Mouse (Mus musculus): ENCODE results near the gene Scp2. TPM values are rescaled to one million over a fixed set of nuclear protein-coding genes. Genes with fewer than 3 reads are reported as not detected.

Gene Scp2
- total and polyA plus RNA-seq, 2 experiments = 1,138 to 3,000 TPM

- WGBS = 7% methylated on average over 45 of the region's 45 CpGs
Observed at GRCm38 (mm10) chr4:108117924-108118876, 26.6 kb downstream of the Scp2 start.

GRCm38 (mm10) chr4:108117488-108117887, 27.3 kb downstream of the Scp2 start:
- peaks cover 5% of the 10 kb centered on the region; the same call in 1 of the 2 replicates for H3K79me2 ChIP-seq (ENCODE audit: control insufficient read depth, insufficient read depth, low read length)
- H3K4me1 ChIP-seq (ENCODE audit: control insufficient read depth, insufficient read depth, low read length) = peaks cover 9% of the 10 kb centered on the region; the same call in 1 of the 2 replicates
- peak overlapping the region; percentile 59 for H3K4me3 ChIP-seq (ENCODE audit: insufficient read depth, low read depth, low read length)
- WGBS = 29% methylated on average over 8 of the region's 8 CpGs
- H3K9ac ChIP-seq (ENCODE audit: low read depth, low read length) = peak overlapping the region; percentile 90
- no peaks in the 10 kb centered on the region for H3K27me3 ChIP-seq (ENCODE audit: control insufficient read depth, insufficient read depth, low read length)
- peak overlapping the region; percentile 100 for H3K27ac ChIP-seq (replicated peaks; ENCODE audit: insufficient read depth, low read depth, low read length)
- no peak for TF ChIP-seq POLR2A (IDR thresholded peaks at IDR 0.05; ENCODE audit: extremely low read depth, insufficient read depth, low read length)
- TF ChIP-seq CTCF (IDR thresholded peaks at IDR 0.05; ENCODE audit: low read depth, low read length) = no peak
- peaks cover 32% of the 10 kb centered on the region for H3K36me3 ChIP-seq (ENCODE audit: control insufficient read depth, insufficient read depth, low read length)
- DNase-seq (ENCODE audit: extremely low read depth, low read depth, low spot score) = no peak

More at GRCm38 (mm10) chr4:108117924-108118876, 26.6 kb downstream of the Scp2 start:
- no peaks in the 10 kb centered on the region for H3K27me3 ChIP-seq (ENCODE audit: control insufficient read depth, insufficient read depth, low read length)
- H3K79me2 ChIP-seq (ENCODE audit: control insufficient read depth, insufficient read depth, low read length) = peaks cover 5% of the 10 kb centered on the region; the same call in 1 of the 2 replicates
- peak overlapping the region; percentile 87 for H3K4me3 ChIP-seq (ENCODE audit: insufficient read depth, low read depth, low read length)
- peak overlapping the region; percentile 90 for H3K9ac ChIP-seq (ENCODE audit: low read depth, low read length)
- peak; percentile 15; the same call in 1 of the 2 replicates for TF ChIP-seq CTCF (IDR thresholded peaks at IDR 0.05; ENCODE audit: low read depth, low read length)
- TF ChIP-seq POLR2A (IDR thresholded peaks at IDR 0.05; ENCODE audit: extremely low read depth, insufficient read depth, low read length) = peak; percentile 99
- peaks cover 8% of the 10 kb centered on the region; the same call in 1 of the 2 replicates for H3K4me1 ChIP-seq (ENCODE audit: control insufficient read depth, insufficient read depth, low read length)
- peak; percentile 90 for DNase-seq (ENCODE audit: extremely low read depth, low read depth, low spot score)
- H3K27ac ChIP-seq (replicated peaks; ENCODE audit: insufficient read depth, low read depth, low read length) = peak overlapping the region; percentile 100
- H3K36me3 ChIP-seq (ENCODE audit: control insufficient read depth, insufficient read depth, low read length) = peaks cover 25% of the 10 kb centered on the region

GRCm38 (mm10) chr4:108116466-108116865, 28.3 kb downstream of the Scp2 start:
- 27% methylated on average over 2 of the region's 2 CpGs for WGBS
- TF ChIP-seq POLR2A (IDR thresholded peaks at IDR 0.05; ENCODE audit: extremely low read depth, insufficient read depth, low read length) = 0 out of 2 replicates have a peak, but pooled peaks have one; percentile 18
- no peak for TF ChIP-seq CTCF (IDR thresholded peaks at IDR 0.05; ENCODE audit: low read depth, low read length)
- peak; percentile 97 for DNase-seq (ENCODE audit: extremely low read depth, low read depth, low spot score)
- Histone ChIP-seq H3K4me1 (ENCODE audit: control insufficient read depth, insufficient read depth, low read length) (peaks cover 8% of the 10 kb centered on the region; the same call in 1 of the 2 replicates), H3K9ac (ENCODE audit: low read depth, low read length) (peak overlapping the region; percentile 86), H3K79me2 (ENCODE audit: control insufficient read depth, insufficient read depth, low read length) (peaks cover 5% of the 10 kb centered on the region; the same call in 1 of the 2 replicates), H3K27ac (replicated peaks; ENCODE audit: insufficient read depth, low read depth, low read length) (peak overlapping the region; percentile 88), H3K27me3 (ENCODE audit: control insufficient read depth, insufficient read depth, low read length) (no peaks in the 10 kb centered on the region), H3K36me3 (ENCODE audit: control insufficient read depth, insufficient read depth, low read length) (peaks cover 43% of the 10 kb centered on the region), H3K4me3 (ENCODE audit: insufficient read depth, low read depth, low read length) (peak overlapping the region; percentile 59)

- Histone ChIP-seq H3K27ac (replicated peaks; ENCODE audit: insufficient read depth, low read depth, low read length) (peak overlapping the region; percentile 11; the same call in 1 of the 2 replicates), H3K27me3 (ENCODE audit: control insufficient read depth, insufficient read depth, low read length) (no peaks in the 10 kb centered on the region), H3K79me2 (ENCODE audit: control insufficient read depth, insufficient read depth, low read length) (peaks cover 5% of the 10 kb centered on the region; the same call in 1 of the 2 replicates), H3K4me3 (ENCODE audit: insufficient read depth, low read depth, low read length) (no peak overlapping the region), H3K36me3 (ENCODE audit: control insufficient read depth, insufficient read depth, low read length) (peaks cover 92% of the 10 kb centered on the region), H3K4me1 (ENCODE audit: control insufficient read depth, insufficient read depth, low read length) (peaks cover 27% of the 10 kb centered on the region), H3K9ac (ENCODE audit: low read depth, low read length) (no peak overlapping the region)
- no peak for DNase-seq (ENCODE audit: extremely low read depth, low read depth, low spot score)
- WGBS = 38% methylated on average over 2 of the region's 2 CpGs
- TF ChIP-seq POLR2A (IDR thresholded peaks at IDR 0.05; ENCODE audit: extremely low read depth, insufficient read depth, low read length) (no peak), CTCF (IDR thresholded peaks at IDR 0.05; ENCODE audit: low read depth, low read length) (no peak)
Observed at GRCm38 (mm10) chr4:108110706-108111105, 34.1 kb downstream of the Scp2 start.

GRCm38 (mm10) chr4:108109728-108110127, 35.1 kb downstream of the Scp2 start:
- Histone ChIP-seq H3K79me2 (ENCODE audit: control insufficient read depth, insufficient read depth, low read length) (no peaks in the 10 kb centered on the region), H3K4me3 (ENCODE audit: insufficient read depth, low read depth, low read length) (no peak overlapping the region), H3K27me3 (ENCODE audit: control insufficient read depth, insufficient read depth, low read length) (no peaks in the 10 kb centered on the region), H3K9ac (ENCODE audit: low read depth, low read length) (no peak overlapping the region), H3K27ac (replicated peaks; ENCODE audit: insufficient read depth, low read depth, low read length) (no peak overlapping the region), H3K4me1 (ENCODE audit: control insufficient read depth, insufficient read depth, low read length) (peaks cover 32% of the 10 kb centered on the region), H3K36me3 (ENCODE audit: control insufficient read depth, insufficient read depth, low read length) (peaks cover 92% of the 10 kb centered on the region)
- DNase-seq (ENCODE audit: extremely low read depth, low read depth, low spot score) = no peak
- no peak for TF ChIP-seq CTCF (IDR thresholded peaks at IDR 0.05; ENCODE audit: low read depth, low read length)
- TF ChIP-seq POLR2A (IDR thresholded peaks at IDR 0.05; ENCODE audit: extremely low read depth, insufficient read depth, low read length) = no peak
- 45% methylated on average over 7 of the region's 7 CpGs for WGBS
